Mouse (Mus musculus): ENCODE results near the gene Coq6.
A peak's percentile ranks its signal among the peaks of the same experiment; 100 is the strongest.
"Not testable (repeated sequence)": the region's sequence is repeated elsewhere in the genome, so short reads cannot be mapped to it uniquely, and the experiment has no call there.

Coq6 gene

GRCm38 (mm10) chr12:84361555-84362489 is at the start of gene Coq6, which contains the start of gene Fam161b:
Gene Coq6 (plus strand): TSS chr12:84361657.
Gene Fam161b (minus strand): TSS chr12:84361833.
- DNase-seq (ENCODE audit: low read depth, low spot score): peak; percentile 98

- no peak for DNase-seq (ENCODE audit: low read depth, low spot score)
These were observed 45.5 kb upstream of the Coq6 start for GRCm38 (mm10) chr12:84316006-84316405.

- DNase-seq (ENCODE audit: low read depth, low spot score): peak; percentile 69
These were observed 44.5 kb upstream of the Coq6 start, which contains the start of gene Zfp410 for GRCm38 (mm10) chr12:84316721-84317621. Gene Zfp410 (plus strand): TSS chr12:84316852.

GRCm38 (mm10) chr12:84327111-84327512 is 34.3 kb upstream of the Coq6 start:
- DNase-seq (ENCODE audit: low read depth, low spot score): no peak

- no peak for DNase-seq (ENCODE audit: low read depth, low spot score)
These were observed 24.4 kb upstream of the Coq6 start for GRCm38 (mm10) chr12:84336963-84337625.

GRCm38 (mm10) chr12:84347192-84347591 is 14.3 kb upstream of the Coq6 start:
- no peak for DNase-seq (ENCODE audit: low read depth, low spot score)

- DNase-seq (ENCODE audit: low read depth, low spot score): not testable (repeated sequence)
These were observed 2.8 kb upstream of the Coq6 start for GRCm38 (mm10) chr12:84358699-84359098.

GRCm38 (mm10) chr12:84362872-84363271 is 1.4 kb downstream of the Coq6 start:
- DNase-seq (ENCODE audit: low read depth, low spot score): no peak

- DNase-seq (ENCODE audit: low read depth, low spot score): no peak
These were observed 2.8 kb downstream of the Coq6 start for GRCm38 (mm10) chr12:84364291-84364690.

GRCm38 (mm10) chr12:84365137-84365536 is 3.7 kb downstream of the Coq6 start:
- no peak for DNase-seq (ENCODE audit: low read depth, low spot score)

GRCm38 (mm10) chr12:84366971-84367370 is 5.5 kb downstream of the Coq6 start:
- no peak for DNase-seq (ENCODE audit: low read depth, low spot score)

- no peak for DNase-seq (ENCODE audit: low read depth, low spot score)
These were observed 10.2 kb downstream of the Coq6 start for GRCm38 (mm10) chr12:84371647-84372046.

- DNase-seq (ENCODE audit: low read depth, low spot score): no peak
These were observed 12.5 kb downstream of the Coq6 start for GRCm38 (mm10) chr12:84373831-84374481.

- no peak for DNase-seq (ENCODE audit: low read depth, low spot score)
These were observed 20.9 kb downstream of the Coq6 start for GRCm38 (mm10) chr12:84382369-84382768.

GRCm38 (mm10) chr12:84384644-84385081 is 23.2 kb downstream of the Coq6 start:
- no peak for DNase-seq (ENCODE audit: low read depth, low spot score)

GRCm38 (mm10) chr12:84385408-84385807 is 24.0 kb downstream of the Coq6 start:
- DNase-seq (ENCODE audit: low read depth, low spot score): no peak

- no peak for DNase-seq (ENCODE audit: low read depth, low spot score)
These were observed 26.6 kb downstream of the Coq6 start for GRCm38 (mm10) chr12:84388097-84388496.

GRCm38 (mm10) chr12:84388774-84389400 is 27.4 kb downstream of the Coq6 start:
- no peak for DNase-seq (ENCODE audit: low read depth, low spot score)

GRCm38 (mm10) chr12:84390336-84390735 is 28.9 kb downstream of the Coq6 start:
- no peak for DNase-seq (ENCODE audit: low read depth, low spot score)

- DNase-seq (ENCODE audit: low read depth, low spot score): no peak
These were observed 31.2 kb downstream of the Coq6 start for GRCm38 (mm10) chr12:84392681-84393080.
